Mouse (Mus musculus): ENCODE data around the gene Exosc6. TPM values are rescaled to one million over a fixed set of nuclear protein-coding genes. Genes with fewer than 3 reads are reported as not detected.

Gene Exosc6
- polyA plus RNA-seq, 1 experiment from 2014 or later, result 14.5 TPM

DNA sequence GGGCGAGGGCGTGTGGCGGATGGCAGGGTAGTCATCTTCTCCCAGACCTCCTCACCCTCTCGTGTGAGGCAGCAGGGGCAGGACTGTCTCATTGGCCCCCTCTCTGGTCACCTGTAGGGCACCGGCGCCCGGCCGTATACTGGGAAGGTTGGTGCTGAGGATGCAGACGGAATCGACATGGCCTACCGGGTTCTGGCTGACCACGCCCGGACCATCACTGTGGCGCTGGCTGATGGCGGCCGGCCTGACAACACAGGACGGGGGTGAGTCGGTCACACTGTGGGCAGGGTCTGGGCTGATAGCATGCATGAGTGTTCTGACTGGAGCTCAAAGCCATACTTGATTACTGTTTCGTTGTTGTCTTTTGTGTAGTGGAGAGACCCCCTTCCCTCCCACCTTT is 13.6 kb upstream of the Exosc6 start:
- no peaks in the 10 kb centered on the region for H3K27me3 ChIP-seq
- H3K36me3 ChIP-seq, result peaks cover 96% of the 10 kb centered on the region
- no peak overlapping the region for H3K4me3 ChIP-seq
- H3K9me3 ChIP-seq, result no peaks in the 10 kb centered on the region
- 92% methylated on average over 19 of the region's 19 CpGs for WGBS
- no peak overlapping the region for H3K9ac ChIP-seq
- no peak overlapping the region for H3K4me2 ChIP-seq
- no peaks in the 10 kb centered on the region for H3K4me1 ChIP-seq
- peak; percentile 23; the same call in 1 of the 2 replicates for ATAC-seq (ENCODE audit: borderline replicate concordance, extremely low read depth, low FRiP score, low TSS enrichment)
- no peak overlapping the region for H3K27ac ChIP-seq

DNA sequence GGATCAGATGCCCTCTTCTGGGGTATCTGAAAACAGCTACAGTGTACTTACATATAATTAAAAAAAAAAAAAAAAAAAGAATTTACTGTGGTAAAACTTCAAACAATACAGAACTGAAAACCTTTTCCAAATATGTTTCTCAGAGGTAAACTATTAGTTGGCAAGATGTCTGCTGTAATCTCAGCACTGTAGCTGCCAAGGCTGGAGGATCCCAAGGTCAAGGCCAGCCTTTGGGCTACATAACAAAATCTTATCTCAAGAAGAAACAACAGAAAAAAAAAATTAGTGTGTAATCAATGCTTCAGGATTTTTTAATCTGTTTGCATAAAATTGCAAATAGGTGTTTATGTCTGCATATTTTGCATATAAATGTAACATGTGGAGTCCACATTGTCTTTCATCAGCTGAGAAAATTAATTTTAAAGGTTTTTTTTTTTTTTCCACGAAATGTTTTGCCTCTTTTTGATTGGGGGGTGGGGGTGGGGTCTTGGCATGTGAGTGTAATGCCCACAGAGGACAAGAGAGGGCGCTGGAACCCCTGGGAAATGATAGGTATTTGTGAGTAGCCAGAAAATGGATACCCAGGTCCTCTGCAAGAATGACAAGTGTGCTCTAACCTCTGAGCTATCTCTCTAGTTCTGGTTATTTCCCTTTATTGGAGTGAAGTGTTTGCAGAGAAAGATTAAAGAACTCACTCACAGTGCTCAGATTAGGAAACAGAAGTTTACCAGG is 12.0 kb upstream of the Exosc6 start:
- H3K4me2 ChIP-seq, result no peak overlapping the region
- H3K4me3 ChIP-seq, result no peak overlapping the region
- H3K36me3 ChIP-seq, result peaks cover 97% of the 10 kb centered on the region
- H3K4me1 ChIP-seq, result no peaks in the 10 kb centered on the region
- H3K27ac ChIP-seq, result no peak overlapping the region
- H3K9me3 ChIP-seq, result no peaks in the 10 kb centered on the region
- H3K27me3 ChIP-seq, result no peaks in the 10 kb centered on the region
- WGBS, result 34% methylated on average over 2 of the region's 2 CpGs
- H3K9ac ChIP-seq, result no peak overlapping the region
- no peak for ATAC-seq (ENCODE audit: borderline replicate concordance, extremely low read depth, low FRiP score, low TSS enrichment)

DNA sequence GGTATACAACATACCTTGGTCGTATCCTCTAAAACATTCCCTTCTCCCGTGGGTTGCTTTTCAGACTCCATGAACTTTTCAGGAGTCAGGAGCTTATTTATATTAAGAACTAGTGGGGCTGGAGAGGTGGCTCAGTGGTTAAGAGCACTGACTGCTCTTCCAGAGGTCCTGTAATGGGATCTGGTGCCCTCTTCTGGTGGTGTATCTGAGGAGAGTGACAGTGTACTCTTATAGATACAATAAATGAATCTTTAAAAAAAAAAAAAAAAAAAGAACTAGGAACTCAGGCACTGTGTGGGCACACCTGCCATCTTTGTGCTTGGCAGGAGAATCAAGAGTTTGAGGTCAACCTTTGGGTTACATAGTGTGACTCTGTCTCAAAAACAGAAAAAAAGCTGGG is 7.4 kb upstream of the Exosc6 start:
- H3K27ac ChIP-seq, result no peak overlapping the region
- H3K4me3 ChIP-seq, result no peak overlapping the region
- H3K36me3 ChIP-seq, result peaks cover 99% of the 10 kb centered on the region
- no peaks in the 10 kb centered on the region for H3K27me3 ChIP-seq
- H3K4me2 ChIP-seq, result no peak overlapping the region
- no peaks in the 10 kb centered on the region for H3K9me3 ChIP-seq
- WGBS, result 80% methylated on average over 2 of the region's 2 CpGs
- no peaks in the 10 kb centered on the region for H3K4me1 ChIP-seq
- no peak overlapping the region for H3K9ac ChIP-seq
- no peak for ATAC-seq (ENCODE audit: borderline replicate concordance, extremely low read depth, low FRiP score, low TSS enrichment)

DNA sequence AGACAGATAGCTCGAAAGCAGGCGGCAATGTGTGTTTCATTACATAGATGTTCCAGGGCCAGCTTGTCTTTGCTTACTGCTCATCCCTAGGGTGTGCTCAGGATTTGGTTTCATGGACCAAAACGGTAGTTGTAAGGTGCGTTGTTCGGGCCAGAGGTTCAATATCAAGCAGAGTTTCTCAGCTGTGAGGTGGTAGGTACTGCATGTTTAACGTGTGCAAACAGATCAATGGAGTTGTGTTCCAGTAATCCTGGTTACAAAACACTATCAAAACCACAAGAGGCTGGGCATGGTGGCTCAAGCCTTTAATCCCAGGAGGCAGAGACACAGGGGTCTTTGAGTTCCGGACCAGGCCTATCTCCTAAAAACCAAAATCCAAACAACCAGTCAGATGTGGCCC is 7.0 kb upstream of the Exosc6 start:
- no peak overlapping the region for H3K27ac ChIP-seq
- H3K4me3 ChIP-seq, result no peak overlapping the region
- no peaks in the 10 kb centered on the region for H3K27me3 ChIP-seq
- no peak overlapping the region for H3K9ac ChIP-seq
- no peak for ATAC-seq (ENCODE audit: borderline replicate concordance, extremely low read depth, low FRiP score, low TSS enrichment)
- WGBS, result 95% methylated on average over 7 of the region's 7 CpGs
- H3K9me3 ChIP-seq, result no peaks in the 10 kb centered on the region
- no peak overlapping the region for H3K4me2 ChIP-seq
- H3K4me1 ChIP-seq, result no peaks in the 10 kb centered on the region
- H3K36me3 ChIP-seq, result peaks cover 99% of the 10 kb centered on the region

DNA sequence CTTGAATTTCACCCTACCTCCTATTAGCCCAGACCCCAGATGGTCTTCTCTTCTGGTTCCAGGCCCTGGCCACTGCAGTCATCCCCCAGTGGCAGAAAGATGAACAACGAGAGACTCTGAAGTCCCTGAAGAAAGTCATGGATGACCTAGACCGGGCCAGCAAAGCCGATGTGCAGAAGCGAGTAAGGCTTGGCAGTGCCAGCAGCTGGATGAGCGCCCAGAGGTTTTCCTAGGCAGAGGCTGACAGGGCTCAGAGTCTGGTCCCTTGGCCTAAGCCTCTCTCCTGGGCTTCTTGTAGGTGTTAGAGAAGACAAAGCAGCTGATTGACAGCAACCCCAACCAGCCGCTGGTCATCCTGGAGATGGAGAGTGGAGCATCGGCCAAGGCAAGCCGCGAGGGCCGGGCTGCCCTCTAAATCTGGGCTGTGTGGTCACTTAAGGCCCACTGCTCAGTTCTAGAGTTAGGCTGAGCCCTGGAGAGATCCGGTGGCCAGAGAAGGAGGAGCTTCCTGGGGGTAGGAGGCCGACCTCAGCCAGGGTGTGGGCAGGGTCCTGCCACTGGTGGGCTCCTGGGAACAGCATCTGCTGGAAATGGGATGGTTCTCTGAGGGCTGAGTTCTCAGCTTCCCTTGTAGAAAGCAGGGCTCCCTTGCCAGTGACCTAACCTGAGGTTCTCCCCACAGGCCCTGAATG is 2.2 kb upstream of the Exosc6 start:
- Histone ChIP-seq H3K27ac (no peak overlapping the region), H3K9me3 (no peaks in the 10 kb centered on the region), H3K9ac (no peak overlapping the region), H3K36me3 (peaks cover 69% of the 10 kb centered on the region), H3K4me3 (no peak overlapping the region), H3K4me1 (peaks cover 11% of the 10 kb centered on the region), H3K4me2 (no peak overlapping the region), H3K27me3 (no peaks in the 10 kb centered on the region)
- ATAC-seq (ENCODE audit: borderline replicate concordance, extremely low read depth, low FRiP score, low TSS enrichment), result no peak
- 91% methylated on average over 12 of the region's 12 CpGs for WGBS

DNA sequence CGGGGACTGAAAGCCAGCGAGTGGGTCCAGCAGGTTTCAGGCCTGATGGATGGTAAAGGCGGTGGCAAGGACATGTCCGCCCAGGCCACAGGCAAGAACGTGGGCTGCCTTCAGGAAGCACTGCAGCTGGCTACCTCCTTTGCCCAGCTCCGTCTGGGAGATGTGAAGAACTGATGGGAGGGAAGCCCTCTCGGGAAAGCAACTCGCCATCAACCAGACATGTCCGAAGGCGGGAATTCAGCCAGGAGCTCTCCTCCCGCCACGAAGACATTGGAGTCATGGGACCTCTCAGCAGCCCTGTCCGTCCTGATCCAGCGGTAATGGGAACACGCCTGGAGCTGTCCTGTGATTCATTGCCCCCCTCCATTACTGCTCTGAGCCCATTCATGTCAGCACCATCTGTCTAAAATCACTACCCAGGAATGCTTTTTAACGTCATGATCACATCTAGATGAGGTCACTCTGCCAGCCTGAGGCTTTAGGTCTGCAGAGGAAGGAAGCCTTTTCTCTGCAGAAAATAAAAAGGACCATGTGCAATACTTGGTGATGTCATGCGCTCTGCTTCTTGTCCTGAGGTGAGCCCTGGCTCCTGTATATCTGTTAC is 1.0 kb upstream of the Exosc6 start:
- Histone ChIP-seq H3K27ac (no peak overlapping the region), H3K4me1 (peaks cover 11% of the 10 kb centered on the region), H3K4me3 (no peak overlapping the region), H3K9me3 (no peaks in the 10 kb centered on the region), H3K9ac (no peak overlapping the region), H3K36me3 (peaks cover 57% of the 10 kb centered on the region), H3K27me3 (no peaks in the 10 kb centered on the region), H3K4me2 (no peak overlapping the region)
- ATAC-seq (ENCODE audit: borderline replicate concordance, extremely low read depth, low FRiP score, low TSS enrichment), result no peak
- WGBS, result 85% methylated on average over 17 of the region's 17 CpGs

DNA sequence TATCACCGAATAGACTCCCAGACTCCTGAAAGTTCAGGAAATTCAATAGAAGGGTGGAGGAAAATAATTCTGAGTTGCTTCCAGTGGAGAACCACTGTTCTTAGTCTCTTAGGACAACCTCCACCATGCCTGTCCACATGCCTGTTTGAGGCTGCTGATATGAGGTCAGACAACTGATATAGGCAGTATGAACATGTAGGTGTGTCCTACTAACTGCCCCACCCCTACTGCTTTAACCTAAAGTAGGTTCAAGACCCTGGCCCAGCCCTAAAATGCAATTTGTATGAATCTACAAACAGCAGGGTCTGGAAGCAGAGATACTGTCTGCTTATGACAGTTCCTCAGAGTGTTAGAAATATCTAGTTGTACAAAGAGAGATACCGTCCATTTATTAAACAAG is 478 bp upstream of the Exosc6 start:
- H3K4me2 ChIP-seq, result no peak overlapping the region
- WGBS, result 53% methylated on average over 2 of the region's 2 CpGs

DNA sequence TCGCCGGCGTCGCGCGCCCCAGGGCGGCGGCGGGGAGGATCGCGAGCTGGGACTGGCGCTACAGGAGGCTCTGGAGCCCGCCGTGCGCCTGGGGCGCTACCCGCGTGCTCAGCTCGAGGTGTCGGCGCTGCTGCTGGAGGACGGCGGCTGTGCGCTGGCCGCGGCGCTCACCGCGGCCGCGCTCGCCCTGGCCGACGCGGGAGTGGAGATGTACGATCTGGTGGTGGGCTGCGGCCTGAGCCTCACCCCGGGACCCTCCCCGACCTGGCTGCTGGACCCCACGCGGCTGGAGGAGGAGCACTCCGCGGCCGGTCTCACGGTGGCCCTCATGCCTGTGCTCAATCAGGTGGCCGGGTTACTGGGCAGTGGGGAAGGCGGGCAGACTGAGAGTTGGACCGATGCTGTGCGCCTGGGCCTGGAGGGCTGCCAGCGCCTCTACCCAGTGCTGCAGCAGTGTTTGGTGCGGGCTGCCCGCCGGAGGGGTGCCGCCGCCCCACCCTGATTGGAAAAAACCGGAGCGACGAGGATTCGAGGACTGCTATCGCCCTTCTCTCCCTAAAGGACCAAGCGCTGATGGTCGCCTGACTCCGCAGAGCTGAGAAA is 653 bp downstream of the Exosc6 start:
- Histone ChIP-seq H3K36me3 (peaks cover 41% of the 10 kb centered on the region), H3K4me2 (peak overlapping the region; percentile 81), H3K4me1 (peaks cover 18% of the 10 kb centered on the region), H3K9me3 (no peaks in the 10 kb centered on the region), H3K9ac (peak overlapping the region; percentile 86), H3K27ac (peak overlapping the region; percentile 86), H3K27me3 (no peaks in the 10 kb centered on the region), H3K4me3 (peak overlapping the region; percentile 70)
- ATAC-seq (ENCODE audit: borderline replicate concordance, extremely low read depth, low FRiP score, low TSS enrichment), result peak; percentile 60; the same call in 1 of the 2 replicates
- under 1% methylated on average over 52 of the region's 63 CpGs for WGBS

More for the DNA sequence above, 478 bp upstream of the Exosc6 start:
- Histone ChIP-seq H3K4me1 (peaks cover 11% of the 10 kb centered on the region), H3K4me3 (no peak overlapping the region), H3K27me3 (no peaks in the 10 kb centered on the region), H3K27ac (no peak overlapping the region), H3K36me3 (peaks cover 52% of the 10 kb centered on the region), H3K9ac (no peak overlapping the region), H3K9me3 (no peaks in the 10 kb centered on the region)
- ATAC-seq (ENCODE audit: borderline replicate concordance, extremely low read depth, low FRiP score, low TSS enrichment), result no peak

DNA sequence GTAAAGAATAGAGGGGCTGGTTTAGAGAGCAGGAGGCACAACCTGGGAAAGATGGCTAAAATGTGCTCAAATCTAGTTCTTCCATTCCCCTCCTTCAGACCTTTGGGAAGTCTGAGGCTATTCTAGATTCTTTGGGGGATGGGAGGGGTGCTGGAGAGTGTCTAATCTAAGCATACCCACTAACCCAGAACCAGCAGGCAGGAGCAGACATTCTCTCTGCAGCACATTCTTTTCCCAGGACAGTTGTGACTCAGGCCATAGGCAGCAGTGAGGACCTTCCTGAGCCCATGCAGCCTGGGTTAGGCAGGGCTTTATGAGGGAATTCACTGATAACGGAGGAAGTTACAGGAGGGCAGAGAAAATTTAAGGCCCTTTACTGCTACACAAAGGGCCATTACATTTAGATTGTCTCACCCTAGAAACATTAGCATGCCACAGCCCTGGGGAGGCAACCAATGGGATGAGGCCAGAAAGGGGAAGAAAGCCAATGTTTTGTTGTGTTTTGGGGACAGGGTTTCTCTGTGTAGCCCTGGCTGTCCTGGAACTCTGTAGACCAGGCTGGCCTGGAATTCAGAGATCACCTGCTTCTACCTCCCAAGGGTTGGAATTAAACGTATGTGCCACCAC is 2.9 kb downstream of the Exosc6 start:
- peaks cover 18% of the 10 kb centered on the region for H3K36me3 ChIP-seq
- peaks cover 21% of the 10 kb centered on the region for H3K4me1 ChIP-seq
- H3K4me2 ChIP-seq, result no peak overlapping the region
- no peak for ATAC-seq (ENCODE audit: borderline replicate concordance, extremely low read depth, low FRiP score, low TSS enrichment)
- 70% methylated on average over 2 of the region's 2 CpGs for WGBS
- no peak overlapping the region for H3K27ac ChIP-seq
- H3K9me3 ChIP-seq, result no peaks in the 10 kb centered on the region
- no peaks in the 10 kb centered on the region for H3K27me3 ChIP-seq
- H3K4me3 ChIP-seq, result no peak overlapping the region
- no peak overlapping the region for H3K9ac ChIP-seq

DNA sequence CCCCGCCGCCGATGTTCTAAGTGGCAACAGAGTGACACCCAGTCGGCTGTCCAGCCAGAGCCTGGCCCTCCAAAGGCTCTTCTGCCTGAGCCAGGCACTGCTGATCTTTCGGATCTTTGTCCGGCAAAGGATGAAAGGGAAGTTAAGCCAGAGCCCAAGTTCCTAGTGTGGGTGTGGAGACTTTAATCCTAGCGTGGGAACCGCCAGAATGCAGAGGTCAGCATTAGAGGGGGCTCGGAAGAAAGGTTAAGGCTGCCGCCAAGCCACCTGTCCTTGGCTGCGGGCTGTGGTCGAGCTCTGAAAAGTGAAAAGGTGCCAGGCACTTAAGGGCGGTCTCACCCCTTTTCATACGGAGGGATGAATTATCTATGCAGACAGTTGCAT is 5.5 kb downstream of the Exosc6 start:
- Histone ChIP-seq H3K4me1 (peaks cover 21% of the 10 kb centered on the region), H3K27ac (peak overlapping the region; percentile 44; the same call in 1 of the 2 replicates), H3K27me3 (no peaks in the 10 kb centered on the region), H3K4me3 (peak overlapping the region; percentile 72), H3K9ac (peak overlapping the region; percentile 55), H3K4me2 (peak overlapping the region; percentile 78), H3K9me3 (no peaks in the 10 kb centered on the region), H3K36me3 (no peaks in the 10 kb centered on the region)
- WGBS, result under 1% methylated on average over 14 of the region's 14 CpGs
- no peak for ATAC-seq (ENCODE audit: borderline replicate concordance, extremely low read depth, low FRiP score, low TSS enrichment)

DNA sequence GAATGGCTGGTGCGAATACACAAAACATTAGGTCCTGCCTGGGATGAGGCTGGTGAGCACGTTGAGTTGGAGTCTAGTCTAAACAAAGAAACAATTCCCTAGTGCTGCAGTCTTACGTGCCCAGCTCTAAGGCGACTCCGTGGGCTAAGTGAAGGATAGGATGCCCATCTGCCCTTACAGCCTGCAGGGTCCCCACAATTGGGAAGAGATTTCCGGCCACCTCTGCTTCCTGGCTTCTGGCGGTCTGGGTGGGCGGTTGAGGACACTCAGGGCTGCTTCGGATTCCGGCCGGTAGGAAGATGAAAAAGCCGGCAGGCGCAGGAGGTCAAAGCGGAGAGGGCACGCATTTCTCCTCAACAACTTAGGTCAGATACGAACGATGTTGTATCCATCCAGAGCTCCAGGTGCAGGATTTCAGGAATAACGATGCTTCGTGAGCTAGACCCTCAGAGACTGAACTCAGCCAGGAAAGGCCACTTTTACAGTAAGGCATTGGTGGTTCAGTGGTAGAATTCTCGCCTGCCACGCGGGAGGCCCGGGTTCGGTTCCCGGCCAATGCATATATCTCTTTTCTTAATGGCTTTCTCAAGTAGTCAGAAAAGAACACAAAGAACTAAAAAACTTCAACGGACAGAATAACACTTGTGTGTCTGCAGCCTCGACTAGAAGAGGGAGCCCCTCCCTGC is 6.1 kb downstream of the Exosc6 start:
- H3K27me3 ChIP-seq, result no peaks in the 10 kb centered on the region
- peak overlapping the region; percentile 72 for H3K4me3 ChIP-seq
- under 1% methylated on average over 27 of the region's 27 CpGs for WGBS
- H3K9me3 ChIP-seq, result no peaks in the 10 kb centered on the region
- peaks cover 20% of the 10 kb centered on the region for H3K4me1 ChIP-seq
- peak overlapping the region; percentile 78 for H3K4me2 ChIP-seq
- H3K36me3 ChIP-seq, result no peaks in the 10 kb centered on the region
- peak overlapping the region; percentile 44 for H3K27ac ChIP-seq
- peak; percentile 83; the same call in 1 of the 2 replicates for ATAC-seq (ENCODE audit: borderline replicate concordance, extremely low read depth, low FRiP score, low TSS enrichment)
- H3K9ac ChIP-seq, result peak overlapping the region; percentile 55
